Mouse (Mus musculus) ES-E14 (cell line): ENCODE results near the gene Mta1. TPM values are rescaled to one million over a fixed set of nuclear protein-coding genes. Genes with fewer than 3 reads are reported as not detected.

Experiments used
- DNase-seq: peaks from one replicate; pipeline ENCODE4 v3.0.0-alpha.2; 2013; ENCODE audit warnings: low read depth, low spot score
- H3K27ac ChIP-seq: 2 replicates; pipeline ENCODE4 v1.5.1; 2012; ENCODE audit warnings: low read depth, mild to moderate bottlenecking, low read length, moderate library complexity, mixed read lengths; ENCODE audit not compliant: poor library complexity, insufficient read depth, severe bottlenecking
- H3K36me3 ChIP-seq: 2 replicates; pipeline ENCODE4 v1.6.1; 2012; ENCODE audit warnings: mild to moderate bottlenecking, low read length, moderate library complexity, mixed read lengths; ENCODE audit not compliant: control insufficient read depth, poor library complexity, insufficient read depth, severe bottlenecking
- H3K4me1 ChIP-seq, 2 experiments: fragments of 150-350 bp in 1 of 2; sonication (generic) in 1 of 2; 2 replicates each; pipeline ENCODE4 v1.6.1; 2012; ENCODE audit warnings: low read length in 2 of 2, mild to moderate bottlenecking in 1 of 2, mixed read lengths in 1 of 2; ENCODE audit not compliant: control insufficient read depth in 2 of 2, insufficient read depth in 2 of 2, poor library complexity in 1 of 2
- H3K4me3 ChIP-seq, 2 experiments: fragments of 150-350 bp in 1 of 2; sonication (generic) in 1 of 2; 2 replicates each; pipeline ENCODE4 v1.5.1; 2012; ENCODE audit warnings: low read length in 2 of 2, low read depth in 1 of 2, mild to moderate bottlenecking in 1 of 2, mixed read lengths in 1 of 2; ENCODE audit not compliant: insufficient read depth in 1 of 2, poor library complexity in 1 of 2, severe bottlenecking in 1 of 2
- H3K9ac ChIP-seq: 2 replicates; pipeline ENCODE4 v1.6.1; 2012; ENCODE audit warnings: low read depth, mild to moderate bottlenecking, low read length, mixed read lengths; ENCODE audit not compliant: poor library complexity, insufficient read depth, severe bottlenecking
- H3K9me3 ChIP-seq: fragments of 150-350 bp; sonication (generic); 2 replicates; pipeline ENCODE4 v1.6.1; 2012; ENCODE audit warnings: low read depth, mild to moderate bottlenecking, low read length; ENCODE audit not compliant: control insufficient read depth, insufficient read depth
- CHD2 ChIP-seq: IDR thresholded peaks from 2 replicates; pipeline ENCODE4 v1.6.1; 2014; ENCODE audit warnings: mild to moderate bottlenecking, low read depth, low read length, inconsistent platforms
- HCFC1 ChIP-seq: IDR thresholded peaks from 2 replicates; pipeline ENCODE4 v1.6.1; 2012; ENCODE audit warnings: low read length, inconsistent platforms, borderline replicate concordance; ENCODE audit not compliant: insufficient read depth
- MAFK ChIP-seq: IDR thresholded peaks from 2 replicates; pipeline ENCODE4 v1.6.1; 2014; ENCODE audit warnings: mild to moderate bottlenecking, low read depth, low read length, inconsistent platforms; ENCODE audit not compliant: insufficient read depth
- ZC3H11A ChIP-seq: IDR thresholded peaks from 2 replicates; pipeline ENCODE4 v1.6.1; 2012; ENCODE audit warnings: low read depth, mild to moderate bottlenecking, inconsistent platforms, low read length, borderline replicate concordance
- ZNF384 ChIP-seq: IDR thresholded peaks from 2 replicates; pipeline ENCODE4 v1.6.1; 2012; ENCODE audit warnings: low read depth, low read length, inconsistent platforms
- in situ Hi-C, 2 experiments: fragments of 600-800 bp; cut with MboI; formaldehyde crosslinking; loops; one replicate each; pipeline ENCODE4 v1.15.1; 2025; ENCODE audit warnings: low sequenced_read_pairs in 2 of 2, inconsistent platforms in 1 of 2; ENCODE audit not compliant: unreplicated experiment in 2 of 2
- total RNA-seq: library from RNA; depleted of rRNA; stranded (reverse); fragments of 300-350 nt; gene quantifications from 2 replicates; pipeline ENCODE4 v1.2.3, GENCODE M21; 2012

Gene Mta1
- total RNA-seq, 1 experiment: 30.3 TPM

DNA sequence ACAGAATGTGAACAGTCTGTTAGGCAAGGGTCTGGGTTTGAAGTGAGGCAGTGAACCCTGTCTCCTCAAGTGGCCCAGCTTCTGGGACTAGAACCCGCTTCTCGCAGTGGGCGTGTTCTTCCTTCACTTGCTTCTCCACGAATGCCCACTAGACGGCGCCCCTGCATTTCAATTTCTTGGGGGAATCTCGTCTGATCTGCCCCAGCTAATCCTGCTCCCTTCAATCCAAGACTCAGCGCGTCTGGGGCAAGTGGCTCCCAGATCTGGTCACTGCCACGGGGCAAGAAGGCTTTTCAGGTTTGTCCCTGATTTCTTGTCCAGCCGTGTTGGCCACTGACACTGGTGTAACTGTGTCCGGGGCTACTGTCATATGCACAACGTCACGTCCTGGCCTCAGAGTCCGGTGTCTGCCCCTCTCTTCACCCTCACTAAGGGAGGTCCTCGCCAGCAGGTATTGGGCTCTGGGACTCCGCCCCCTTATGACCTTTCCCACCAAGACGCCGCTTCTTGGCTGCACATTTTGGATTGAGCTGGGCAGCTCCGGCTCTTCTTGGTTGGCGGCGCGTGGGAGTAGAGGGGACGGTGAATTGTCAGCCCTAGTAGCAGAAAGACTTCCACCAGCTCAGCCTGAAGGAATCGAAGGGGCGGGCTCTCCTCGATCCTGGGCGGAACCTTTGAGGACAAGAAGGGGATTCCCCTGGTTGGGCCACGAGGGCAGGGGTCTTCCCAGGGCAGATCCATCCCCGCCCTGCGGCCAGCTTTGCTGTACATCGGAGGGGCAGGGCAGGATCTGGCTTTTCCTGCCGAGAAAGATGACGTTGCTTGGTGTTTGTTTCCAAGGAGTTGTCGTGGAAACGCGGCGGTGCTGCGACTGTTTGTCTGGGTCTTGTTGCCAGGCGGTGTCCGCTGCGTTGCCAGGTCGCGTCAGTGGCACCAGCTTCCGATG, 48.3 kb downstream of the Mta1 start, which contains the start of gene Crip1:
Crip1 (plus strand) TSS at position 205 of the 946 bp plus-strand sequence.
- H3K27ac ChIP-seq: no peak within 1 kb of the TSS; the same call in 1 of the 2 replicates
- H3K9ac ChIP-seq: peak within 1 kb of the TSS; percentile 53
- peaks cover 4 to 51% of the 10 kb centered on the region in 2 experiments for H3K4me1 ChIP-seq
- no peak for TF ChIP-seq CHD2
- peak; percentile 32; the same call in 1 of the 2 replicates for TF ChIP-seq ZC3H11A
- in situ Hi-C loops: no loop called here
- no peaks in the 10 kb centered on the region for H3K9me3 ChIP-seq
- peak; percentile 86 for DNase-seq
- peaks cover 21% of the 10 kb centered on the region for H3K36me3 ChIP-seq
- H3K4me3 ChIP-seq: peak within 1 kb of the TSS; percentile 8 to 56; a peak in 3 of 4 replicates

DNA sequence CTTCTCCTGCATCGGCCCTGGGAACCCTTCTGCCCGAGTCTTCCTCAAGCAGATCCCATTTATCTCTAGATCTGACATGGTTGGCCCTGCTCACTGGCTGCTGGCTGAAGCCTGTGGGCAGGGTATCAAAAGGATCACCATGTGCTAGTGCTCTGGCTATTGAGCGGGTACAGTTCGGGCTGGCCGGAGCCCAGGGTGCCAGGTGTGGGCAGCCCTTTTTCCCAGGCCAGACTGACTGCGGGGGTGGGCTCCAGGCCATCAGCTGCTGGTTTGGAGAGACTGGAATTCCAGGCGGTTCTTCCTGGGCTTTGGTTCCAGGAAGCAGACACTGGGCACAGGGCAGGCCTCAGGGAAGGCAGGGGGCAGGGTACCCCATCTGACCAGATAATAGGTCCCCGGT, 49.4 kb downstream of the Mta1 start:
- peaks cover 4 to 49% of the 10 kb centered on the region in 2 experiments for H3K4me1 ChIP-seq
- in situ Hi-C loops: no loop called here

DNA sequence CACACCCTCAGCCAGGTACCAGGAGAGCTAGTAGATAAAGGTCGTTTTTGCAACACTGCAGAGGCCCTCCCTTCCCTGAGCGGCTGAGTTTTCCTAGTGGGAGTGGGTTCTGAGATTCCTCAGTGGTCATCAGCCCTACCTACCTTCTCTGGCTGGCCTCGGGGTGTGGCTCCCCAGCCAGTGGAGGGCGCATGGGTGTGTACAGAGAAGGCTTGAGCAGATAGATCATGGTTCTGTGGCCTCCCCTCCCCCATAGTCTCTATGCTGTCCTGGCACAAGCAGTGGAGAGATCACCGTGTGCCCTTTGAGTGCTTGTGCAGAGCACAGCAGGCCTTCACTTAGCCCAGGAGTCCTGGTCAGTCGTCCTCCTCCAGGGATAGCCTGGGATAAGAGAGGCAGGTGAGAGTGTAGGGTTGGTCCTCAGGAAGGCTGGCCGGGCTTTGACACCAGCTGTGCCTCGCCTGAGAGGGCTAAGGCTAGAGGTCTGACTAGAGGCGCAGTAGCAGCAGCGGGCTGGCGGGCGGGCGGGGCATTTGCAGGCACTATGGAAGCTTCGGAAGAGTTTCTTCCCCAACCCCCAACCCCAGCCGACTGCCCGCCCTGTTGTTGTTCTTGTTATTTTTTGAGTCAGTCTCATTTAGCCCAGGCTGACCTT, 50.4 kb downstream of the Mta1 start:
- H3K9me3 ChIP-seq: no peaks in the 10 kb centered on the region
- H3K27ac ChIP-seq: no peak overlapping the region
- H3K9ac ChIP-seq: peak overlapping the region; percentile 51; the same call in 1 of the 2 replicates
- TF ChIP-seq ZNF384 (no peak), ZC3H11A (no peak), HCFC1 (no peak), CHD2 (no peak), MAFK (no peak)
- peak overlapping the region; percentile 23 to 38; a peak in 3 of 4 replicates for H3K4me3 ChIP-seq
- H3K4me1 ChIP-seq: peaks cover 4 to 49% of the 10 kb centered on the region in 2 experiments
- DNase-seq: peak; percentile 64
- in situ Hi-C loops: no loop called here
- peaks cover 20% of the 10 kb centered on the region for H3K36me3 ChIP-seq

More for the DNA sequence above, 49.4 kb downstream of the Mta1 start:
- no peak overlapping the region for H3K4me3 ChIP-seq
- no peaks in the 10 kb centered on the region for H3K9me3 ChIP-seq
- peak overlapping the region; percentile 41; the same call in 1 of the 2 replicates for H3K9ac ChIP-seq
- H3K27ac ChIP-seq: no peak overlapping the region
- TF ChIP-seq HCFC1: no peak
- peaks cover 21% of the 10 kb centered on the region for H3K36me3 ChIP-seq
- DNase-seq: no peak

DNA sequence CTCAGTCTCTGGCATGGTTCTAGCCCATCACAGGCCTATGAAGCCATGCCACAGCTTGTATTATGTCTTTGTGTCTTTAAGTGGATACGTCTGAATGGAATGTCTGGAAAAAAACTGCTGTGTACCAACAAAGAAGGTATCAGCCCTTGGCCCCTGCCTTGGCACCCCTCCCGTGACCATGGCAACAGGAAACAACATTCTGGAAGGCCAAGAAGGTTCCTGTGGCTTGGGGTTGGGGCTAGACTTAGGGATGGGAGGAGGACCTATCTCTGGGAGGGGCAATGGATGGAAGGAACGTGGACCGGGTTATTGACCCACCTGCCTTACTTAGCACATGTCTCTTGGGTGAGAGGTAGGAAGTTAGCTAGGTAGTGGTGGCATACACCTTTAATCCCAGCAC, 51.3 kb downstream of the Mta1 start:
- Histone ChIP-seq H3K9ac (no peak overlapping the region), H3K4me1 (peaks cover 4 to 43% of the 10 kb centered on the region in 2 experiments), H3K4me3 (no peak overlapping the region), H3K27ac (no peak overlapping the region), H3K36me3 (peaks cover 16% of the 10 kb centered on the region), H3K9me3 (no peaks in the 10 kb centered on the region)
- TF ChIP-seq HCFC1: no peak
- TF ChIP-seq MAFK: no peak
- TF ChIP-seq ZNF384: no peak
- TF ChIP-seq CHD2: no peak
- no peak for DNase-seq
- in situ Hi-C loops: no loop called here
